Mouse (Mus musculus) C2C12 (cell line): ENCODE data around the gene Efcab14.

ENCODE experiments used
- CTCF ChIP-seq: IDR thresholded peaks from one replicate; pipeline ENCODE4 v1.5.1; 2011; ENCODE audit not compliant: control insufficient read depth, insufficient read depth, insufficient read length
- FOSL1 ChIP-seq: IDR thresholded peaks from one replicate; pipeline ENCODE4 v1.8.0; 2011; ENCODE audit warnings: mild to moderate bottlenecking, low read length; ENCODE audit not compliant: poor library complexity, insufficient read depth, severe bottlenecking
- MAX ChIP-seq: IDR thresholded peaks from one replicate; pipeline ENCODE4 v1.6.1; 2011; ENCODE audit warnings: mild to moderate bottlenecking, control low read depth
- USF1 ChIP-seq: IDR thresholded peaks from one replicate; pipeline ENCODE4 v1.6.1; 2011; ENCODE audit warnings: low read depth, mild to moderate bottlenecking, control low read depth, moderate library complexity

GRCm38 (mm10) chr4:115738481-115738985 is 989 bp downstream of the Efcab14 start:
- TF ChIP-seq CTCF (no peak), USF1 (no peak), FOSL1 (no peak), MAX (no peak)
